Mouse (Mus musculus): ENCODE data around the gene Ccnyl1. TPM values are rescaled to one million over a fixed set of nuclear protein-coding genes. Genes with fewer than 3 reads are reported as not detected.
A peak's percentile ranks its signal among the peaks of the same experiment; 100 is the strongest.

Ccnyl1 gene
- polyA plus RNA-seq, 1 experiment from 2014 or later: 3.4 TPM

DNA sequence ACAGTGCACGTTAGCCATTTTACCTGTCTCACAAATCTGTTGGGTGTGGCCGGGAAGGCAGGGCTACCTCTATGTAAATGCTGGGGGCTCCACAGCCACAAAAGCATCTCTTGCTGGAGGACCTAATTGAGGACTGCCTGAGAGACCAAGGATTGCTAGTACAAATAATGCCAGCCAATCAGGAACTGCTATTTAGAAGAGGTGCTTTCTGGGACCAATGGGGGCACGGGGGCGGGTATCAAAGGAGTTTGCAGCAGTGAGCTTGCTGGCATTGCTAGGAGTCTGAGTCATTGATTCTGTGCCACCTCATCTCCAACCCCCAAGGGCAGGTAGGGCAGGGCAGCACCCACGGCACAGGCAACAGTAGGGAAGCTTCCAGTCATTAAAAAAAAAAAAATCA lies 16.3 kb upstream of the Ccnyl1 start:
- Histone ChIP-seq H3K27me3 (no peaks in the 10 kb centered on the region), H3K4me1 (replicated peaks) (no peaks in the 10 kb centered on the region), H3K9ac (no peak overlapping the region), H3K9me3 (replicated peaks) (no peaks in the 10 kb centered on the region), H3K27ac (no peak overlapping the region), H3K4me2 (no peak overlapping the region), H3K4me3 (no peak overlapping the region), H3K36me3 (no peaks in the 10 kb centered on the region)
- WGBS: 90% methylated on average over 5 of the region's 5 CpGs
- no peak for ATAC-seq (replicated peaks; ENCODE audit: insufficient number of reproducible peaks, insufficient read depth, low FRiP score, low read depth)

DNA sequence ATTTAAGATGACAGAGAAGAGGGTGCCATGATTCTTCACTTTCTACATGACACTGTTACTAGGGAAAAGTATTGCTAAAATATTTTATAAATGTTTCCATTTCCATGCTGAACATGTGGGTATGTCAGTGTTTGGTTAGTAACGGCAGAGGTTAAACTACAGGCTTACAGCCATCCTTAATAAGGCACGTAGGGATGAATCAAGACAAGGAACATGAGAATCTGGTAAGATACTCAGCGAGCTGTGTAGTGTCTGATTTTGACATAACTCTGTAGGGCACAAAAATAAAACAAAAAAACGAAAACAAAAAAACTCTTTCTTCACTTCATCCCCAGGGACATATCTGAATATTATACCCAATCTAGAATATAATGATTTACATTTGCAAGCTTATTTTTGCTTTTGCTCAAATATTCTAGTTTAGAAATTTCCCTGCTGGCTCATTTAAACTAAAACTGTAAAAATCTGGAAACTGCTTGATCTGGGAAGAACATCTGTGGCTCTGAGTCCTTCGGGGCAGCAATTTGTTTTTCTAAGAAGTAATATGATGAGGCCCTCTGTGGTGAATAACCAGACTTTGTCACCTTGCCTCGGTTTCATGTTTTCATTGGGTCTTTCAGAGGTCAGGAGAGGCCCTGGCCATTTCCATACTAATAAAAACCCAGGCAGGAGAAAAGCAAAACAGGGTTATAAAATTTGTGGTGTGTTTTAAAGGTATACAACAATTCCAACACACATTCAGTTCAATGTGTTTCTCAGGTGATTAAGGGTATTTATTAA lies 14.0 kb upstream of the Ccnyl1 start:
- Histone ChIP-seq H3K9me3 (replicated peaks) (no peaks in the 10 kb centered on the region), H3K27ac (no peak overlapping the region), H3K27me3 (no peaks in the 10 kb centered on the region), H3K4me2 (no peak overlapping the region), H3K9ac (no peak overlapping the region), H3K4me1 (replicated peaks) (no peaks in the 10 kb centered on the region), H3K36me3 (no peaks in the 10 kb centered on the region), H3K4me3 (no peak overlapping the region)
- WGBS: 65% methylated on average over 6 of the region's 6 CpGs
- ATAC-seq (replicated peaks; ENCODE audit: insufficient number of reproducible peaks, insufficient read depth, low FRiP score, low read depth): no peak

DNA sequence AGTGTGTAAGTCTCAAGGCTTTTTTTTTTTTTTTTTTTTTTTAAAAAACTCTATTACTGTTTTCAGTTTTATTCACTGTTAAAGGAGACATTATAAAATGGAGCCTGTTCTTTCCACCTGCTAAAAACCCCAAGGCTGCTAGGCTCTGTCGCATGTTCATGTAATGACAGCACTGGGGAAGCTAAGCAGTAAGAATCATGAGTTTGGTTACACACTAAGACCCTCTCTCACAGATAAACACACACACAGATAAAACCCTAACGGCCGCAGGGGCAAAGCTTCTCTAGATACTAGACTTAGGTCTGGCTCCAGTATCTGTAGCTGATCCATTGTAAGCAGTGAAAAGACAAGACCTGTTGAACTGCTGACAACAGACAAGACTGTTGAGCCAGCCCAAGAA lies 8.8 kb upstream of the Ccnyl1 start:
- Histone ChIP-seq H3K36me3 (no peaks in the 10 kb centered on the region), H3K27ac (no peak overlapping the region), H3K4me3 (no peak overlapping the region), H3K27me3 (no peaks in the 10 kb centered on the region), H3K9me3 (replicated peaks) (no peaks in the 10 kb centered on the region), H3K4me2 (no peak overlapping the region), H3K4me1 (replicated peaks) (no peaks in the 10 kb centered on the region), H3K9ac (no peak overlapping the region)
- WGBS: 54% methylated on average over 3 of the region's 3 CpGs
- no peak for ATAC-seq (replicated peaks; ENCODE audit: insufficient number of reproducible peaks, insufficient read depth, low FRiP score, low read depth)

DNA sequence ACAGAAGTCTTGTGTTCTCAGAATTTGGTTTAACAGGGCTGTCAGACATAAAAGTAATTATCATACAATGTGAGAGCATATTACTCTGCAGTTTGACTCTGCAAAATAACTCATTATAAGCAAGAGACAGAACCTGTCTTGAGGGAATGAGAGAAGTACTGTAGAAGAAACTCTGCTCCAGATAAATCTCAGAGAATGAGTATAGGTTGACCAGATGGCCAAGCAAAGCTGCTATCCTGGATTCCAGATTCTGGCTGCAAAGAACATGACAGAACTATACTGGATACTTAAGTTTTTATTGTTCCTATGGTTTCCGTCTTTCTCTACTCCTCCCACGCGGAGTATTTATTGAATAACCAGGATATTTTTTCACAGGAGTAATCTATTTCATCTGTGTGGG lies 7.2 kb upstream of the Ccnyl1 start:
- Histone ChIP-seq H3K36me3 (no peaks in the 10 kb centered on the region), H3K27ac (no peak overlapping the region), H3K4me1 (replicated peaks) (no peaks in the 10 kb centered on the region), H3K9ac (no peak overlapping the region), H3K4me3 (no peak overlapping the region), H3K4me2 (no peak overlapping the region), H3K9me3 (replicated peaks) (no peaks in the 10 kb centered on the region), H3K27me3 (no peaks in the 10 kb centered on the region)
- WGBS: 80% methylated on average over 3 of the region's 3 CpGs
- no peak for ATAC-seq (replicated peaks; ENCODE audit: insufficient number of reproducible peaks, insufficient read depth, low FRiP score, low read depth)

DNA sequence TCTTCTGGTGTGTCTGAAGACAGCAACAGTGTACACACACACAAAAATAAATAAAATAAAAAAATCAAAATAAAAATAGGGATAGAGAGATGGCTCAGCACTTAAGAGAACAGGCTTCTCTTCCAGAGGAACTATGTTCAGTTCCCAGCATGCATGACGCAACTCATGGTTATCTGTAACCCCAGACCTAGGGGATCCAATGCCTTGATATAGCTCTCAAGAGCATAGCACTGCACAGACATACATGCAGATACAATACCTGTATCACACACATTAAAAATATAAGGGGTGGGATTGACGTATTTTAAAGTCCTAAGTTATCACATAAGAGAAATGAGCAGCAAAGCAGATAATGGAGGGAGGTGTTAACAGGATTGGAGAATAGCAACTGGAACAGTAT lies 5.8 kb upstream of the Ccnyl1 start:
- Histone ChIP-seq H3K9ac (no peak overlapping the region), H3K36me3 (no peaks in the 10 kb centered on the region), H3K4me3 (no peak overlapping the region), H3K27ac (no peak overlapping the region), H3K9me3 (replicated peaks) (no peaks in the 10 kb centered on the region), H3K4me1 (replicated peaks) (peaks cover 3% of the 10 kb centered on the region), H3K4me2 (no peak overlapping the region), H3K27me3 (no peaks in the 10 kb centered on the region)
- WGBS: 84% methylated on average over 2 of the region's 2 CpGs
- no peak for ATAC-seq (replicated peaks; ENCODE audit: insufficient number of reproducible peaks, insufficient read depth, low FRiP score, low read depth)

DNA sequence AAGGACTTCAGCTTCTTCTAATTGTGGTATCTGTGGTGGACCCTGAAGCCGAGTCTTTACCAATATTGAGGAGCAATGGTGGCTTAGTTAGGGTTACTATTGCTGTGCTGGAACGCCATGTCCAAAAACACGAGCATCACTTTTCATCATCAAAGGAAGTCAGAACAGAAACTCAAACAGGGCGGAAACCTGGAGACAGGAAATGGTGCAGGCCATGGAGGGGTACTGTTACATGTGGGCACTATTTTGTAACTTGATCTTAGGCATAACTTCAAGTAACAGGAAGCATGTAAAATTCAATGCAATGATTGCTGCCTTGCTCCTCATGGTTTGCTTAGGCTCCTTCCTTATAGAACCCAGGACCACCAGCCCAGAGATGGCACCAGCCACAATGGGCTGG lies 2.2 kb upstream of the Ccnyl1 start:
- Histone ChIP-seq H3K9ac (no peak overlapping the region), H3K36me3 (no peaks in the 10 kb centered on the region), H3K4me2 (no peak overlapping the region), H3K4me3 (no peak overlapping the region), H3K9me3 (replicated peaks) (no peaks in the 10 kb centered on the region), H3K27me3 (no peaks in the 10 kb centered on the region), H3K27ac (no peak overlapping the region), H3K4me1 (replicated peaks) (peaks cover 23% of the 10 kb centered on the region)
- ATAC-seq (replicated peaks; ENCODE audit: insufficient number of reproducible peaks, insufficient read depth, low FRiP score, low read depth): no peak
- 81% methylated on average over 4 of the region's 4 CpGs for WGBS

DNA sequence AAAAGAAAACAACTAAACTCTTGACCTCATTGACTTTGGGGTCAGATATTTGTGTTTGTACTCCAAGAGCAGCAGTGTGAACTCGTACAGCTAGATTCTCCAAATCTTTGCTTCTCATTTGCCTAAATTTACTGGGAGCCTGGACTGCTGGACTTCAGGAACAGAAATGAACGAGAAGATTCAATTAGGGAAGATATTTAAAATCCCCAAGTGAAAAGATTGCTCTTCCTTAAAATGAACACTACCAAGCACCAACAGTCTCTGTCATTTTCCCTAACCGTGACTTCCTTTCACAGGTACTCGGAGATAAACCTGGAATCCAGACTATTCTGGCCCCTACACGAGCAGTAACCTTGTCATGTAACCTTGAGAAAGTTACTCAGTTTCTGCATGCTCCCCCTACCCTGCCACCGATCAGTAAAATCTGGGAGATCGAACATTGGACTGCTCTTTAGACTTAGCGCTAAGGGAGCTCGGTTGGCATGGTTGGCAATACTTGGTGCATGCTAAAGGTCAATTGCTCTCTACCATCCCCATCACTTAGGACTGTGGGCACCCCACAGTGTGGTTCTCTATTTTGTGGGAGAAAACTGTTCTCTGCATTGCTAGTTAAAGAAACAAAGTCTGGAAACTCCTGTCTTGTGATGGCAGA lies 568 bp upstream of the Ccnyl1 start:
- H3K9ac ChIP-seq: peak overlapping the region; percentile 62
- H3K4me2 ChIP-seq: peak overlapping the region; percentile 90
- ATAC-seq (replicated peaks; ENCODE audit: insufficient number of reproducible peaks, insufficient read depth, low FRiP score, low read depth): no peak
- H3K9me3 ChIP-seq (replicated peaks): no peaks in the 10 kb centered on the region
- 16% methylated on average over 9 of the region's 9 CpGs for WGBS
- no peaks in the 10 kb centered on the region for H3K27me3 ChIP-seq
- H3K36me3 ChIP-seq: no peaks in the 10 kb centered on the region
- H3K4me3 ChIP-seq: peak overlapping the region; percentile 97
- peak overlapping the region; percentile 71; the same call in 1 of the 2 replicates for H3K27ac ChIP-seq
- H3K4me1 ChIP-seq (replicated peaks): peaks cover 23% of the 10 kb centered on the region

DNA sequence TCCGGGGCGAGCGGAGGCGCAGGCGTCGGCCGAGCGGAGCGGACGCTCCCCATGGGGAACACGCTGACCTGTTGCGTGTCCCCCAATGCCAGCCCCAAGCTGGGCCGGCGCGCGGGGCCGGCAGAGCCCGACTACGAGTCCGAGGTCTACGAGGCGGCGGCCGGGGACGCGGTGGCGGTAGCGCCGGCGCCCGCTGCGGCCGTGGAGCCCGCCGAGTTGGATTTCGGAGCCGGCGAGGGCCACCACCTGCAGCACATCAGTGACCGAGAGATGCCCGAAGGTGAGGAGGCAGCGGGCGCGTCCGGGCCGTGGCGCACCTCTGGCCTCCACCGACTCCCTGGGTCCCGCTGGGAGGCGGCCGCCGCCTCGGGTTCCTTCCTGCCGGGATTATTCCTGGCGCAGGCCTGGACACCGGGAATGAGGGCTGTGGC lies 881 bp downstream of the Ccnyl1 start:
- Histone ChIP-seq H3K36me3 (no peaks in the 10 kb centered on the region), H3K4me2 (peak overlapping the region; percentile 79), H3K4me3 (peak overlapping the region; percentile 97), H3K9ac (peak overlapping the region; percentile 91), H3K4me1 (replicated peaks) (peaks cover 23% of the 10 kb centered on the region), H3K27me3 (no peaks in the 10 kb centered on the region), H3K9me3 (replicated peaks) (no peaks in the 10 kb centered on the region), H3K27ac (peak overlapping the region; percentile 85)
- peak; percentile 7; the same call in 1 of the 2 replicates for ATAC-seq (replicated peaks; ENCODE audit: insufficient number of reproducible peaks, insufficient read depth, low FRiP score, low read depth)
- WGBS: under 1% methylated on average over 55 of the region's 55 CpGs

DNA sequence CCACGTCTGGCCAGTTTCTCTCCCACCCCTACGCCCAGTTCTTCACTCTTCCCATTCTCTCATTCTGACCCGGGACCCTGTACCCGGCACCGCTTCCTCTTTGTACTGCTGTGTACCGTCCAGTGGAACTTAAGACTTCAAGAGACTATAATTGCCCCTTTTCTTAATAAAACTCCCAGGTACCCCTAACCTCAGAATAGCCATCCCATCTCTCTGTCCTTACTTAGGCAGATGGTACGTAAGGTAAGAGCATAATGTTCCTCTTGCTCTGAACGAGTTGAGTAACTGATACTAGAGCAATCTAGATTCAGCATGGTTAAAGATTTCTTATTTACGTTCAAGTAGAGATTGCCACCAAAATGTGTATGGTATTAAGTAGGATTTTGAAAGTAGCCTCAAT lies 1.3 kb downstream of the Ccnyl1 start:
- peak overlapping the region; percentile 85 for H3K27ac ChIP-seq
- H3K4me1 ChIP-seq (replicated peaks): peaks cover 23% of the 10 kb centered on the region
- peak overlapping the region; percentile 79 for H3K4me2 ChIP-seq
- H3K36me3 ChIP-seq: no peaks in the 10 kb centered on the region
- no peaks in the 10 kb centered on the region for H3K9me3 ChIP-seq (replicated peaks)
- peak overlapping the region; percentile 91 for H3K9ac ChIP-seq
- no peak for ATAC-seq (replicated peaks; ENCODE audit: insufficient number of reproducible peaks, insufficient read depth, low FRiP score, low read depth)
- peak overlapping the region; percentile 97 for H3K4me3 ChIP-seq
- H3K27me3 ChIP-seq: no peaks in the 10 kb centered on the region
- WGBS: 7% methylated on average over 9 of the region's 9 CpGs

DNA sequence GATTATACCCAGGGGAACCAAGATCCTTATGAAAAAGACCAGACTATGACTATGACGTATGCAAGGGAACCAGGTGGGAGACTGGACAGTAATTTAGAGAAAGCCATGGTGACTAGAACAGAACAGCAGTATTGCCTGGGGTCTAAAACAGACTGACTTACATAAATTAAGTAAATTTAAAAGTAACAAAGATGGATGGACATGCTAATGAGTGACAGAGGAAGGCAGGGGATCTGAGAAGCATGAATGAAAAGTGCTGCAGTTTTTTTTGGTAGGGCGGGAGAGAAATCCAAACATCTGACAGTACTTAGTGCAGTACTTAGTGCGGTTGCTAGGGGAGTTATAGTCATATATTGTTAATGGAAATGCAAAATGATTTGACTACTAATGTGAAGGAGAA lies 4.9 kb downstream of the Ccnyl1 start:
- ATAC-seq (replicated peaks; ENCODE audit: insufficient number of reproducible peaks, insufficient read depth, low FRiP score, low read depth): no peak
- no peaks in the 10 kb centered on the region for H3K27me3 ChIP-seq
- peaks cover 13% of the 10 kb centered on the region for H3K4me1 ChIP-seq (replicated peaks)
- no peak overlapping the region for H3K27ac ChIP-seq
- no peaks in the 10 kb centered on the region for H3K9me3 ChIP-seq (replicated peaks)
- no peaks in the 10 kb centered on the region for H3K36me3 ChIP-seq
- 84% methylated on average over 3 of the region's 3 CpGs for WGBS
- no peak overlapping the region for H3K9ac ChIP-seq
- H3K4me2 ChIP-seq: no peak overlapping the region
- no peak overlapping the region for H3K4me3 ChIP-seq

DNA sequence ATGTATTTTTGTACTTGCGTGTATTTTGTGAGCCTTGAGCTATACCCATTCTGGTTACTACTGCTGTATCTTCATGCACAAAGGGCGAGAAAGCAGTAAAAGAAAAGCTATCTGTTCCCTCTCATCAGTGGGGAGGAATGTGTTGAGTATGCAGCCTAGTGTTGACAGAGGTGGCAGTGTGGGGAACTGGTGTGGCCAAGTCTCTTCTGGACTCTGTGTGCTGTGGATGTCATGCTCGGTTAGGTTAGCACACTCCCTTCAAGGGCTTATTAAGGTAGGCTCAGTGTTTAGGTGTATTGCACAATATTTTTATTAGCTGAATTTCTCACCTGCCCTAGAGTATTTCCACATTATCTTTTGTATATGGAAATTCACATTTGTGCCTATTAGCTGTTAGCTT lies 11.5 kb downstream of the Ccnyl1 start:
- Histone ChIP-seq H3K4me2 (no peak overlapping the region), H3K4me3 (no peak overlapping the region), H3K27me3 (no peaks in the 10 kb centered on the region), H3K4me1 (replicated peaks) (no peaks in the 10 kb centered on the region), H3K36me3 (peaks cover 14% of the 10 kb centered on the region), H3K27ac (no peak overlapping the region), H3K9me3 (replicated peaks) (no peaks in the 10 kb centered on the region), H3K9ac (no peak overlapping the region)
- no peak for ATAC-seq (replicated peaks; ENCODE audit: insufficient number of reproducible peaks, insufficient read depth, low FRiP score, low read depth)
- WGBS: 49% methylated on average over 3 of the region's 3 CpGs

DNA sequence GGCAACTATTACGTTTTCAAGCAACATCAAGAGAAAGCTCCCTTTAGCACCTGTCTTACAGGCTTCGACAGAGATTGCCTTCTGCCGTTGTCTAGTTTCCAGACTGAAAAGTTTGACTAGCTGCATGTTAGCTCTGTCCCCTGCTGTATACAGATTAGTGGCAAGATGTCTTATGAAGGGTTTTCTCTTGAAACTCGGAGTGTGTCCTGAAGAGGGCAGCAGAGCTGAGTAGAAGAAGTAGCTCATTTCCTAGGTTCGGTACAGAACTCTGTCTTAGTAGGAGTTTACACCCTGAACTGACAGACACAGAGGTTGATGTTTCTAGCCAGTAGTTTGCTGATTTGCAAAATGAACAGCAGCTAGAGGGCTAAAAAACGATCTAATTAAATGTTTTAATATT lies 15.0 kb downstream of the Ccnyl1 start:
- H3K27ac ChIP-seq: no peak overlapping the region
- H3K9ac ChIP-seq: no peak overlapping the region
- no peak overlapping the region for H3K4me3 ChIP-seq
- no peaks in the 10 kb centered on the region for H3K4me1 ChIP-seq (replicated peaks)
- H3K36me3 ChIP-seq: peaks cover 14% of the 10 kb centered on the region
- H3K27me3 ChIP-seq: no peaks in the 10 kb centered on the region
- no peak for ATAC-seq (replicated peaks; ENCODE audit: insufficient number of reproducible peaks, insufficient read depth, low FRiP score, low read depth)
- H3K9me3 ChIP-seq (replicated peaks): no peaks in the 10 kb centered on the region
- no peak overlapping the region for H3K4me2 ChIP-seq
- WGBS: 41% methylated on average over 6 of the region's 6 CpGs

Measured in heart, embryonic 15.5 days (tissue).